Mouse (Mus musculus) spleen, adult 12 weeks (tissue): ENCODE results near the gene Cmc2.
A peak's percentile ranks its signal among the peaks of the same experiment; 100 is the strongest.

Source experiments
- DNase-seq: peaks from one replicate; pipeline ENCODE4 v3.0.0; 2022; ENCODE audit warnings: low spot score

Gene Cmc2

DNA sequence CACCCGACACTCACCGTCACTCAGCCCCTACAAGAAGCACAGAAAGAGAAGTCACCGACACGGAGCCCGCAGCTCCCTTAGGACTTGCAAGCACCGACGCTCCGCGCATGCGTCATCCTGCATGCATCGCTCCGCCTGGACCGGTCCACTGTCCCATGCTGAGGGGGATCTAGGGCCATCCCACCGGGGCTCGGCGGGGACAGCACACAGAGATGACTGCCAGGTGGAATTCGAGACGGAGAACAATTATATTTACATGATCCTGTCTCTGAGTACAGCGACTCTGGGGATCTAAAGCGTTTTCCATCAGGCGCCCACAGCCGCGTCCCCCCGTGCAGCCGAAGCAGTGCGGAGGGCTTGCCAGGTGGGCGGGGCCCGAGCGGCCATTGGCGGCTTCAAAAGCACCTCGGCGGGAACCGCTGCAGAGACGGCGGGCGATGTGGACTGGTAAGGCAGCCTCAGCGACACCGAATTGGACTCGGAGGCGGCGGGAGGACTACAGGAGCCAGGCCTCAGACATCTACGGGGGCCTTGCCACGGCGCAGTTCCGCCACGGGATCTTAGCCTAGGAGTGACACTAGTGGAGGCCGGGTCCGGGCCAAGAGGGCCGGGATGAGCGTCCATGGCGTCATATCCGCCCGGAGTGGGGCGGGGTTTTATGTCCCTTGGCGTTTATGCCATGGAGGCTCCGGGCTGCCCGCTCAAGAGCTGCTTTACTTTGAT lies at the start of gene Cmc2, which contains the start of gene Cenpn:
Gene Cmc2 (minus strand): TSS at position 119 of the 723 bp plus-strand sequence.
Gene Cenpn (plus strand): TSS at position 394 of the 723 bp plus-strand sequence.
- DNase-seq, result peak; percentile 98

DNA sequence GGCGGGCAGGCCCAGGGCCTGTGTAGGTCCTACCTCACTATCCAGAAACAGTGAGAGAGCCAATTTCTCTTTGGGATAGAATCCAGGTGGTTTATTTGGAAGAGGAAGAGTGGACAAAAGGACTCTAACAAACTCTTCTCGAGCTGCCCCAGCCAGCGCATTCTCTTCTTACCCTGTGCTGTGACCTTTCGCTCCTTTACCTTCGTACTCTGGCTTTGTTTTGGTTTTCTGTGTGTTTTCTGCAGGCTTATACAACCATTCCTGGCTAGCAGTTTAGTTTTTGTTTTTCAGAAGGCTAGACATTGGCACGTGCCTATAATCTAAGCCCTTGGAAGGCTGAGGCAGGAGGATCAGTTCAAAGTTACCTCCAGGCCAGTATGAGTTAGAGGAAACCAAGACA lies 48.3 kb upstream of the Cmc2 start:
- no peak for DNase-seq

DNA sequence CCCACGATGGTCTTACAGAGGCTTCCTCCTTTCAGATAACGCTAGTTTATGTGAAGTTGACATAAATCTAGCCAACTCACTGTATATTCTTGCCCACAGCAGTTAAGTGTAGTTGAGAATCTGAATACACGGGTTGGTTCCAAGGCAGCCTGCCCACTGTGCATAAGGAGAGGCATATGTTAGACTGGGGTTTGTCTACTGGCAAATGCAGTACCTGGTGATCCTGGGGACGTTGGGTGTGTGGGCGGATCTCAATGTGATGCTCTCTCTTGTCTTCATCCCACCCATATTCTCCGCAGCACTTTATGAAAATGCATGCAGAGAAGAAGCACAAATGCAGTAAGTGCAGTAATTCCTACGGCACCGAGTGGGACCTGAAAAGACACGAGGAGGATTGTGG lies 33.2 kb upstream of the Cmc2 start:
- no peak for DNase-seq

DNA sequence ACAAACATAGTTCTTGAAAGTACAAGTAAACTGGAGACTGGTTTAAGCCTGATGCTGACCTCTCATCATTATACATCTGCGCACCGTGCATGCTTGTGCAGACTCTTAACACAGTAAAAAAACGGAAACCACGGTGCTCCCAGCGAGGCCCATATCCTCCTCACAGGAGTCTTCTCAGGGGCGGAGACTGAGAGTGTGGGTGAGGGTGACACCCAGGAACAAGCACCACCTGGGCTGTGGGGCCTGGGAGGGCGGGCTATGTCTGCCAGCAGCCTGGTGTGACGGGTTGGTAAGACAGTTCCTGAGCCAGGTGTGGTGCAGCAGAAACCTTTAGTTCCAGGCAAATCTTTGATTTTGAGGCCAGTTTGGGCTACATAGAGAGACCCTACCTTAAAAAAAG lies 31.2 kb upstream of the Cmc2 start:
- DNase-seq, result no peak

DNA sequence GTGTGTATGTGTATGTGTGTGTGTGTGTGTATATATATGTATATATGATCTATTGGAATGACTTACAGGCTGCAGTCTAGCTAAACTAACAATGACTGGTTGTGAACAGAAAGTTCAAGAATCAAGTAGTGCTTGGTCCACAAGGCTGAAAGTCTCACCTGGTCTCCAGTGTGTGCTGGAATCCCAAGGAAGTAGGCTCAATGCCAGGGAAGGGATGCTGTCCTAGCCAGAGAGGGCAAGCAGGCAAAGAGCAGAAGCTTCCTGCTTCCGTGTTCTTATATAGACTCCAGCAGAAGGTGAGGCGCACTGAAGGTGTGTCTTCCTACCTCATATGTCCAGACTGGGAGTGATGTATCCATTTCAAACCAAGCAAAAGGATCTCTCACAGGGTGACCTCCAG lies 30.5 kb upstream of the Cmc2 start:
- DNase-seq, result no peak

DNA sequence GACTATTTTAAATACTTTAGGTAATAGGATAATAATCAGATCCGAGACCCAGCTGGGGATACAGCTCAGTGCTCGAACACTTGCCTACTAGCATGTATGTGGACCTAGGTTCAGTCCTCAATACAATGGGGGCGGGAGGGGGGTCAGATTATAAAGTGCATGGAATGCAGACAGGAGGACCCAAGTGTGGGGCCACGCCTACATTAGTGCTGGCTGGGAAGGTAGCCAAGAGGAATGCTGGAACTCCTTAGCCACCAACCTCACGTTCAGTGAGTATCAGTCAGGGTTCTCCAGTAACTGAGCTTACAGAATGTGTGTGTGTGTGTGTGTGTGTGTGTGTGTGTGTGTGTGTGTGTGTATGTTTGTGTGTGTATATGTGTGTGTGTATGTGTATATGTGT lies 30.1 kb upstream of the Cmc2 start:
- no peak for DNase-seq

DNA sequence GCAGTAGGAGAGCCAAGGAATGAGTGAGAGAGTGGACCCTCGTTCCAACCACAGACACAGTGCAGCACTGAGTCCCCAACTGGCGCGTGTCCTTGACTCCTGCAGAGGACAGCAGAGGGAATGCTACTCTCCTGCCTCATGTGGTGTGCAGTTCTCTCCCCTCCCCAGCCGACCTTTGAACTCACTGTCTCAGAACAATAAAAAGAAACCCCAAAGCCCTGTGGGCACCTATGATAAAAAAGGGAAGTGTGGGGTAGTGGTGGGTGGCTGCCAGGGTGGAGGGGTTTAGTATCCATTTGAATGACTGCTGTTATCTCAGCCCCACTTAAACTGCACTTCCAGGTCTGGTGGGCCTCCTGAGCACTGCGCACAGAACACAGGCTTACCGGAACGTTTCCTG lies 26.3 kb upstream of the Cmc2 start:
- no peak for DNase-seq

DNA sequence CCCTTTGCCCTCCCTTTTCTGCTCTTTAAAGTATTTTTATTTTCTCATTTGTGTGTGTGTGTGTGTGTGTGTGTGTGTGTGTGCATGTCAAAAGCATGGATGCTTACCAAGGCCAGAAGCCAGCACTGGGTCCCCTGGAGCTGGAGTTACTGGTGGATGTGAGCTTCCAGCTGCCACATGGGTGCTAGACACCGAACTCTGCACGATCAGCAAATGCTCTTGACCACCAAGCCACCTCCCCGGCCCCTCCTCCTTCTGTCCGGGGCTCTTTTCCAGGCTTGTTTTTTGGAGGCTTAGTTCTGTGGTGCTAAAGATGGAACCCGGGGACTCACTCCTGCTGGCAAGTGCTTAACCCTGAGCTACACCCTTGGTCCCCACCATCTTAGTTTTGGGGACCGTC lies 25.6 kb upstream of the Cmc2 start:
- DNase-seq, result no peak

DNA sequence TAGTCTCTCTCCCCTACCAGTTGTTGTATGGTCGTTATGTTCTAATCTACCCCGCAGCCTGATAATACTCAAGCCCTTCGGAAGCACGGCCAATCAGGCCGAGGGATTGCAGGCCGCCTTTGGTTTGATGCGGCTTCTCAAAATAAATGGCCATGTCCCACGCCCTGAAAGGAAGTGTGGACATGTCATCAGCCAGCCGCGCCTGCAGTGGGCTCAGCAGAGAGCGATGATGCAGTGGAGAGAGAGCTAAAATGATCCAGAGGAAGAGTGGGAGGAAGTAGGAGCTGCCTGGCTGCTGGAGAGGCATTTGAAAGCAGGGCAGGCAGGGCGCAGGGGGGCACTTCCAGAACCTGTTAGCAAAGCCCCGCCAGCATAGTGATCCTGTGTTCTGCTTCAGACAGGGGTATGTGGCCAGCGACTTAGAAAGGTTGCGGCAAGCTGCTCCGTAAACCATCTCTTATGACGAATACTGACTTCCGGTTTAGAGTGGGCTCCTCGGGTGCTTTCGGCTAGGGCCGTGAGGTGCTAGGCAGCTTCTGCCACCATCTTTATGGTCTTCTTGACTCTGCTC lies 25.1 kb upstream of the Cmc2 start:
- no peak for DNase-seq

DNA sequence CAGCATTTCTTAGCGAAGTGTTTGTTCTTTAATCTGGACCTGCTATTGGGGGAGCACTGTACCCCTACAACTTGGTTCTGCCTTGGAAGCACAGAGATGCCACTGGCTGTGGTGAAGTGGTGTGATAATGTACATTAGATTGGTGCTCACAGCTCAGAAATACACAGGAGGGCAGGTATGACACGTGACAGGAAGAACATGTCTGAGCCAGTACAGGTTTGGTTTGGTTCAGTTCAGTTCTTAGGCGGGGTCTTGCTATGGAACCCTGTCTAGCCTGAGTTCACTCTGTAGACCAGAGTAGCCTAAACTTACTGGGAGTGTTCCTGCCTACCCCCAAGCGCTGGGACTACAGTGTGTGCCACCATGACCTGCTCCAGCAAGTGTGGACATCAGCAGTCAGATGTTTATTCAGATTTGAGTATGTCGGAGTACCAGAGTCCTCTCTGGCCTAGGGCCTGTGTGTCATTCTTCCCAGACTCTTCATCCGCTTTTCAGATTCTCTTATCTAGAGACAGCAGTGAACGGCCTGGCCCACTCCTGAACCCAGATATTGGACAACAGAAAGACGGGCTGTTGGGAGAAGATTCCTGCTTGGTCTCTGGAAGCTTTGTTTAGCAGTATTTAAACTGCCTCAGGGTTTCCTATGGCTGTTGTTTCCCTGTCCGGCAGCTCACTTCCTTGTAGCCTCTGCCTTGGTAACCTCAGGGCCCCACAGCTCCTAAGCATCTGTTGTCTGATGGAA lies 24.1 kb upstream of the Cmc2 start:
- no peak for DNase-seq

DNA sequence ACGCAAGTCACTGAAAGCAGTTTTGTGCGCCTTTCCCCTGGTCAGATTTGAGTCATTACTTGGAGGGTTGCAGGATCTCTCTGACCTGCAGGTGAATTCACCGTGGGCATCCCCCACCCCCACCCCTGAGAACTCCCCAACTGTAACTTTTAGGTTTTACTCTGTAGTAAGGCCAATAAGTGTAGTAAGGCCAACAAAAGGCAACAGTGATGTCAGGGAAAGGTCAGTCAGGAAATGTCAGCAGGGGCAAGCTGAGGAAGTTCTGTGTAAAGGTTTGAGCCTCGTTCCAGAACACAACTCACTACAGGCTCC lies 23.1 kb upstream of the Cmc2 start:
- DNase-seq, result no peak

DNA sequence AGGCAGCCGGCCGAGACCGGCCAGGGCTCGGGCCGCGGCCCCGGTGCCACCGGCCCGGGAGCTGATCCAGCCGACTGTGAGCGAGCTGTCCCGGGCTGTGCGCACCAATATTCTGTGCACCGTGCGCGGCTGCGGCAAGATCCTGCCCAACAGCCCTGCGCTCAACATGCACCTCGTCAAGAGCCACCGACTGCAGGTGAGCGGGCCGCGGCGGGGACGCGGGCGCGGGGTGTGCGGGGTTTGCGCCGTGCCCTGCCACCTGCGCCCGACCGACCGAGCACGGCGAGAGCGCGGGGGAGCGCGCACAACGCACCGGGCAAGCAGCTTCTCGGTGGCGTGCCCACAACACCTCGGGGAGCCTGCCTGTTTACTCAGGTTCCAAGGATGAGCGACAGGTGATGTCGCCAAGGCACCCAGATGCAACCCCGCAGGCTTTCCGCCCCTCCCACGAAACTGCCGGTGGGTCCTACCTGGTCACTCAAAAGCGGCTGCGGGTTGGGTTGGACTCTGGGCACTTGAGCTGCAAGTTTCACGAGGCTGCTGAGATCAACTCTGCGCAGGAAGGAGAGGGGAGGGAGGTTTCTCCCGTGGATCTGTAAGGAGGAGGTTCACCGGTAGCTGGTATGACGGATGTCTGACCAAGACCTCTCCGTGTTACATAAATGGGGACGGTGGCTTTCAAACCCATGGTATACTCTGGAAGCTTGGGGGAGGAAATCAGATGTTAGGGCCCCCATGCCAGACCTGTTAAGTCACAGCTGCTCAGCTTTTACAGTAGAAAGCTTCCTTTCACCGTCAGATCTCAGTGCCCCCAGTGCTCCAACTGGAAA lies 22.5 kb upstream of the Cmc2 start:
- peak; percentile 23 for DNase-seq

DNA sequence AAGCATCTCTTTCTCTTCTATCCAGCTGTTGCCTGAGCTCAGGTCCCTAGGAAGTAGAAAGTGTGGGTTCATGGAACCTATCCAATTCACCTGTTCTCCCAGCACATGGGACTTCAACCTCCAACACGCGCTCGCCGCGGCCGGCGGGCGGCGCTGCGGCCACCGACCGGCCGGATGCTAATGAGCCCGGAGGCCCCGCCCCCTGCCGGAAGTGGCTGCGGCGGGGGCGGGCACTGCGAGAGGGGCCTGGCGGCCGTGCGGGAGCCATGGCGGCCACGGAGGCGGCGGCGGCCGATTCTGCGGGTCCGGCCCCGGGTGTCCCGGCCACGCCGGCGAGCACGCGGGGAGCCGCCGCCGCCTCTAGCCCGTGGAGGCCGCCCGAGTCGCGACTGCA lies 21.9 kb upstream of the Cmc2 start, which contains the start of gene Atmin:
Gene Atmin (plus strand): TSS at position 233 of the 394 bp plus-strand sequence.
- DNase-seq, result peak; percentile 77

DNA sequence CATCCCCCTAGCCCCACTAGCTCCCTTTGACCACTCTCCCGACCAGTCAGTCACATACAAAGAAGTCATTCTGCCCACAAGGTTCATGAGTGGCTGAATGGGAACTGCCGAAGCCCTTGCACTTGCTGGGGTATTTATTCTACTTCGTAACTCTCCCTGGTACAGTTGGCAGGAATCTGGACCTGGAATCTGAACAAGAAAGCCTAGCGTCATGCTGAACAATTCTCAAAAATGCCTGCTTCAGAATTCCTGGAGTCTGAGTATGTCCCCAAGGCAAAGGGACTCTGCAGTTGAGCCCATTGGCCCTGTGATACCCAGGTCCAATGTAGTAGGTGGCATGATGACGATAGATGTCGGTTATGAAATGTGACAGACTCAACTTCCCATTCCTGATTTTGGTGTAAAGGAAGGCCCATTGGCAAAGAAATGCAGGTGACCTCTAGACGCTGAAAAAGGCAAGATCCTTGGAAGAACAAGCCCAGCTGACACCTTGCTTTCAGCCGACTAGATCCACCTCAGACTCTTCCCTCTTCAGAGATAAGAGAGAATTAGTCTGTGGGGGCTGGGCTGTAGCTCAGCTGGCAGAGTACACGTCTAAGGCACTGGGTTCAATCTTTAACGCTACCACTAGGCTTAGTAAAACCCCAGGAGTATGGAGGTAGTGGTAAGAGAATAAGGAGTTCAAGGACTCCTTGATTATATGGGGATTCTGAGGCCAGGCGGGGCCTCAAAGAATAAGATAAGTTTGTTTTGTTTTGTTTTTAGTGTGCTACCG lies 21.2 kb upstream of the Cmc2 start:
- no peak for DNase-seq

DNA sequence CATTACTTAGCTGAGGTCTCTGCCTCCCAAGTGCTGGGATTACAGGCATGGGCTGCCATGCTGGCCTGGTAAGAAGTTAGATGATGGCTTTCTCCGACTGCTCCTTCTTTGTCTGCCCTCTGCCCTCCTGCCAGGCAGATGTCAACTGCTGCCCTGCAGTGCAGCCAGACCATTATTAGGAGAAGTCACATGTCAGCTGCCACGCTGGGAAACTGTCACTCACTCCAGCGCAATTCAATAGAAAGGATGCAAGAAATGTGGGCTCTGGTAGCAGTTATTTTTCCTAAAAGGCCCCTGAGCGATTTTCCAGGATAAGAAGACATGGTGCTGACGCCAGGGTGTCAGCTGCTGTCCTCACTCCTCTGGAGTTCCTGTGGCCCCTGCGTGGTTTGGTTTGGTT lies 14.3 kb upstream of the Cmc2 start:
- no peak for DNase-seq

DNA sequence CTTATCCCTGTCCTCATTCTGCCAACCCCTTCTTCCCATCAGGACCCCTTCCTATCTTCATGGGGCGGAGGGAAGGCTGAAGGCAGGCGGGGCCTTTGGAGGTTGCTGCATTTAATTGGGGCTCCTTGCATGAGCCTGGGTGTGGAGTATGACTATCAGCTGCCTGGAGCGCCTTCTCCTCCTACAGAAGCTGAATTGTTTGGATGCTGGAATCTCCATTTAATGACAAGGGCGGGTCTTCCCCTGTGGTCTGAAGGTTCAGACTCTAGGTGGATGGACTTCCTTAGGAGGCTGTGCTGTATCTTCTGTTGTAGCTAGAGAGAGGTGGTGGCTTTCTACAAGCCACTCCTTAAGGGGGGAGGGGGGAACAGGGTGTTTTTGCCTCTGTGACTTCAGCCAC lies 13.7 kb upstream of the Cmc2 start:
- no peak for DNase-seq

DNA sequence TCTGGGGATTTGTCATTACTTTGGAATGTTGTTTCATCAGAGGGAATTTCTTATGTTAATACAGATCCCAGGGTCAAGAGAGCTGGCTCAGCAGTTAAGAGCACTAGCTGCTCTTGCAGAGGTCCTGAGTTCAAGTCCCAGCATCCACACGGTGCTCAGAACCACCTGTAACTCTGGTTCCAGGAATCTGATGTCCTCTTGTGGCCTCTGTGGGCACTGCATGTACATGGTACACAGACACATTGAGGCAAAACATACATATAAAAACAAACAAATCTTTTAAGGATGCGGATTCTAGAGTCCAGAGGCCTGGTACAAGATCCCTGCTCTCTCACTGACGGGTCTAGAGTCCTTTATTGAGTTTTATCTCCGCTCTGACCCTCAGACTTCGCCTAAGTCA lies 7.3 kb upstream of the Cmc2 start:
- no peak for DNase-seq

DNA sequence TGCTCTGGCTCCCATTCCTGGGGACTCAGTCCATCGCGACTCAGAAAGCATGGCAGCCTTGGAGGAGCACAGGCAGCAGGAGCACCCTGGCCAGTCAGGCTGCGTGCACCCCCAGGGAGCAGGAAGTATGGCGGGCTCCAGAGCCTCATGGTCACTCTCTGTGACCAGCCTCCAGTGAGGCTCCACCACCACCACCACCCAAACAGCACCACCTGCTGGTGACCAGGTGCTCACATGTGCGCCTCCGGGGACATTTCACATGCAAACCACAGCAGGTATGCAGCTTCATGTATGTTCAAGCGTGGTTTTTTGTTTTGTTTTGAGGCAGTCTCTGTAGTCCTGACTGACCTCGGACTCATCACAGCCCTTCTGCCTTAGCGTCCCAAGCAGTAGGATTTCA lies 6.6 kb upstream of the Cmc2 start:
- DNase-seq, result peak; percentile 28

DNA sequence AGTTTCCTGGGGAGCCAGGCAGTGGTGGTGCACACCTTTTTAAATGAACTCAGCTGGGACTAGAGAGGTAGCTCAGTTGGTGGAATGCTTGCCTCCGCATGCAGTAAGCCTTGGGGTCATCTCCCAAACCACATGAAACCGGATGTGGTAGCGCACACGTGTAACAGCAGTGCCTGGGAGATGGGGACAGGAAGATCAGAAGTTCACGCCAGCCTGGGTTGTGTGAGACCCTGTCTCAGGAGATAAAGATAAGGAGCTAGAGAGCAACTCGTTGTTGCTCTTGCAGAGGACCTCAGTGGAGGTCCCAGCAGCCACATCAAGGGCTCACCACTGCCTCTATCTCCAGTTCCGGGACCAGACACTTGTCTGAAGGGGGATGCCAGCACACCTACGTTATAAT lies 2.3 kb upstream of the Cmc2 start:
- no peak for DNase-seq

DNA sequence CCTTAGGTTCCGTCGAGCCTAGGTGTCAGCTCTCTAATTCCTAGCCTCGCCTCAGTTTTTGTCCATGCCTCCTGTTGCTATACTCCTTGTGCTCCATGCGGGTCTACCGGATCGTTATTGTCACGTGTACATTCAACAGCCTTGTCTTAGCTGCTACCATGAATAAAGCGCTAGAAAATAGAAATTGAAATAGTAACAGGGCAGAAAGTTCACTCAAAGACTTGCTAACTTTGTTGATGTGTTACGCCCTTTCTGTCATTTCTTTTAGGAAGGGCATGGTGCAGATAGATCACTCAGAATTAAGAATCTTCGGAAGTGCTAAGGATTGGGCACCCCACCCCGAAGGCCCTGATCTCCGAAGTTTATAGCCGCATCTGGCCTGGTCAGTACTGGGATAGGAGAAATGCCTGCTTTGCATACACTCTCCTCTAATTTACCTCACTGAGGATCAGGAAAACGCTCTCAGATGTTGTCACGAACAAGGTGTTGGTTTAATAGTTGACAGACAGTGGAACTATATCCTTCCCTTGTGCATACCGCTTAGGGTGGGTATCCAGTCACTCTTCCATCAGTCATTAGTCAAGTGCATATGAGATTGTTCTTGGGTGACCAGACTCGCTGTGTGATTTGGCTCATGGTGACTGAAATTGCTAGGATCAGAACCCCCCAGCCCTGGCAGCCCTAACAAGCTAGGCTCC lies 954 bp upstream of the Cmc2 start:
- no peak for DNase-seq

DNA sequence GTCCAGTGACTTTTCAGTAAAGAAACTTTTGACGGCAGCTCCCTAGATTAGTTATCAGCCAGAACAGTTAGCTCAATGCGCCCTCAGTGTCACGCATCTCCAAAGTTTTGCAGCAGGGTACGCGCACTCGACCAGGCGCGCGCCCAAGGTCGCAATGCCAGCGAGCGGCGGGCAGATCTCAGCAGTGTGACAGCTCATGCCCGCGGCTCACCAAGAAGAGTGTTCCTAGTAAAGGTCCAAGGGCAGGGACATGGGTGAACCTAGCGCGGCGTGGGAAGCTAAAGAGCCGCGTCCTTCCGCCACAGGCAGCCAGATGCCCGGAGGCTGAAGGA lies 284 bp downstream of the Cmc2 start:
- no peak for DNase-seq
